Mouse (Mus musculus) myocyte (in vitro differentiated cells): ENCODE results near the gene Il33.

Experiments
- MAX ChIP-seq: IDR thresholded peaks from one replicate; pipeline ENCODE4 v1.6.1; 2011; ENCODE audit warnings: low read depth, mild to moderate bottlenecking, control low read depth
- POLR2A ChIP-seq: IDR thresholded peaks from one replicate; pipeline ENCODE4 v1.6.1; 2011; ENCODE audit warnings: low read depth, mild to moderate bottlenecking, control low read depth, moderate library complexity; ENCODE audit not compliant: insufficient read length
- USF1 ChIP-seq: IDR thresholded peaks from one replicate; pipeline ENCODE4 v1.6.1; 2011; ENCODE audit warnings: low read depth, mild to moderate bottlenecking, control low read depth, moderate library complexity

DNA sequence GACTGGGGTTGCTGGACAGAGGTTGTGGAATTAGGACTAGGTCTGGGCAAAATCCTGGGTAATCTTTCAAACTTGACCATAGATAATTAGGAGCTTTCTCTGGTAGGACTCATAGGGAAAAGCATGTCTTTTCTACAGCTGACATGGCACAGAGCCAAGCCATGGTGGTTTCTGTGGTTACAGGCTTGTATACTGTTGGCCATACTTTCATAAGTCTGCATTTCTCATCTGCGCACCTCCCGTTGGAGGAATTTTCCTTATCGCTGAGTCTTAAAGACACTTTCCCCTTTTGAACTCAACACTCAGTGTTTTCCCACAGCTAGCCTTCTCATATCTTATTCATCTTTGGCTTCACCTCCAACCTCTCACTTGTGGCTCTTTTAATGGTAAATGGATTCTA, 24.6 kb upstream of the Il33 start:
- no peak for TF ChIP-seq POLR2A
- no peak for TF ChIP-seq MAX
- no peak for TF ChIP-seq USF1
